Mouse (Mus musculus): Measurements from ENCODE around the gene Meis2.

The Meis2 gene

GRCm38 (mm10) chr2:116065570-116066005 lies at the start of gene Meis2:
Meis2 (minus strand) TSS chr2:116065839.
- DNase-seq (ENCODE audit: low read depth, low spot score), result peak; percentile 91

- no peak for DNase-seq (ENCODE audit: low read depth, low spot score)
Observed at GRCm38 (mm10) chr2:116106194-116106593, 40.6 kb upstream of the Meis2 start.

DNA sequence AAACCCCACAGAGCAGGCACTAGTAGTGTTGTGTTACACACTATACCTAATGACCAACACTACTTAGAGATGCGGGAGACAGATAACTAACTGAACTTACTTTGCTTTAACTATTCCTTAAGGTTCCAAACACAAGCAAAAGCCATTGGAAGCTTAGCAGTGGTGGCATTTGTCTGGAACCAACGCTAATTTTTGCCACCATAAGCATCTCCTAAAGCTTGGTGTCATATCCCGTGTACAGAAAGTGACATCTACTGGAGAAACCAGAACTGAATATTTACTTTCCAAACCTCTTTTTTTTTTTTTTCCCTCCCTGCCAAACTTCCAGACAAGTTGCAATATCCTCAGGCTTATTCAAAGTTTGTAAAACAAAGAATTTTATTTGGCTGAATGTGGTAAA lies 39.5 kb upstream of the Meis2 start:
- DNase-seq (ENCODE audit: low read depth, low spot score), result no peak

DNA sequence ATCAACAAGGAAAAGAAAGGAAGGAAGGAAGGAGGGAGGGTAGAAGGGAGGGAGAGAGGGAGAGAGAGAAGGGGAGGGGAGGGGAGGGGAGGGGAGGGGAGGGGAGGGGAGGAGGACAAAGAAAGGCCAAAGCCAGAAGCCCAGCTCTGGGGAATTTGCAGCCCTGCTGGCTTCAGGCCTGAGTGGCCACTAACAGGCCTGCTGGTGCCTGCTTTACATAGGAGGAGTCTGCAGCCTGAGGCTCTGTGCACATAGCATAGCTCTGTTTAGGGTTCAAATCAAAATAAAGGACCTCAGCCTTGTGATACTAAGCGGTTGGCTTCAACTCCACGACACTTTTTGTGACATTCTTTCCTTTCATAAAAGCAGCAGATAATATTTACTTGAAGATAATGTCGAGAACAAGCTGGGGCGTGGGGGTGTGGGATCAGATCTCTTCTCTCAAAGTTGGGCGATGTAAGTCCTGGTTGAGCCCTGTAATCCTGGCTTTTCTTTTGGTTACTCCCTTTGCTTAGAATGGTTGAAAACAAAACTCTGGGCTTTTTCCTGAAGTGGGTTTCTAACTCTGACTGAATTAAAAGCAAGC lies 37.9 kb upstream of the Meis2 start:
- no peak for DNase-seq (ENCODE audit: low read depth, low spot score)

DNA sequence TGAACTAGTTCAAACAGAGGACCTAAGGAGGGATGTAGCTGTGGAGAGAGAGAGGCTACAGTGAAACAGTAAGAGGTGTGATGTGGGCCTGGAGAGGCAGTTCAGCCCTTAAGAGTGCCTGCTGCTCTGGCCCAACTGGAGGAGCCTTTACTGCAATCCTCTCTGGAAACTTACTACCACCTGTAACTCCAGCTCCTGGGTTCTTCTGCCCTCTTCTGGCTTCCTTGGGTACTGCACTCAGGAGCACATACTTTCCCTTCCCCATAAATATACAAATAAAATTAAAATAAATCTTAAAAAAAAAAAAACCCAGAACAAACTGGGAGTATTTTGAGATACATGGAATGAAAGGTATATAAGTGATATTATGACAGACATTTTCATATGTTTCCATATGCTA lies 35.6 kb upstream of the Meis2 start:
- peak; percentile 71 for DNase-seq (ENCODE audit: low read depth, low spot score)

- DNase-seq (ENCODE audit: low read depth, low spot score), result no peak
Observed at GRCm38 (mm10) chr2:116080961-116081360, 15.3 kb upstream of the Meis2 start.

DNA sequence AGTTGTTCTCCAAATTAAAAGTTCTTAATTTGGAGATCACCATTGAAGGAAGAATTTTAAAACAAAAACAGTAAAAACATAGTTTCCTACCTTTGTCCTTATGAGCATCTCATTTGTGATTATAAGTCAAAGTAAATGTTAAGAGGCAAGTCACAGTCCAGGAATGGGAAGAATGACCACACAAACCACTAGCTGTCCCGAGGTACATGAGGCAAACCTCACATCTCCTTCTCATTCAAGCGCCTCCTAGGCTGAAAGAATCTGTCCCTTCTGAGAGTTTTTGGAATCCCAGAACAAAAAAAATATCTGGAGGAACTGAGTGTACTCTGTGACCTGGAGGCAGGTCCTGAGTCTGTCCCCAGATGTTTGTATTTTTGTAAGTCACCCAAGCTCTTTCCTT lies 13.2 kb upstream of the Meis2 start:
- DNase-seq (ENCODE audit: low read depth, low spot score), result no peak

- DNase-seq (ENCODE audit: low read depth, low spot score), result peak; percentile 24
Observed at GRCm38 (mm10) chr2:116077716-116078115, 12.1 kb upstream of the Meis2 start.

DNA sequence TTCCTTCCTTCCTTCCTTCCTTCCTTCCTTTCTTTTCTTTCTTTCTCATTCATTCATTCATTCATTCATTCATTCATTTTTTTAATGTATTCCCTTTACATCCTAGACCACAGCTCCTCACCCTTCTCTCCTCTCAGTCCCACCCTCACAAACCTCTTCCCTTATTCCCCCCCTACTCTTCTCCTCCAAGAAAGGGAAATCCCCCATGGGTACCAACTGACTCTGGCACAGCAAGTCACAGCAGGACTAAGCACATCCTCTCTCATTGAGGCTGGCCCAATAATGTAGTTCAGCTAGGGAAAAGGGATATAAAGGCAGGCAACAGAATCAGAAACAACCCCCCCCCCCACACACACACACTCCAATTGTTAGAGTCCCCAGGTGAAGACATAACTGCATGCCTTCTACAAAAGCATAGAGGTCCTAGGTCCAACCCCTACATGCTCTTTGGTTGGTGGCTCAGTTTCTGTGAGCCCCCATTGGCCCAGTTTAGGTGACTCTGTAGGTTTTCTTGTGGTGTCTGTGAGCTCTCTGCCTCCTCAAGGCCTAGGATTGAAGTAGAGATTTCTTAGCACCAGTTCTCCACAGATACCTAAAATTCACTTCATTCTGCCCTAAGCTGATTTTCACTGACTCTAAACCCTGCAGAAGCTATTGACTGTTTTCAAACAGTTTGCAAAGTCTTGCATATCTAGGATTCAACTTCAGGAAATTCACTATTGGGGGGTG lies 11.3 kb upstream of the Meis2 start:
- DNase-seq (ENCODE audit: low read depth, low spot score), result no peak

DNA sequence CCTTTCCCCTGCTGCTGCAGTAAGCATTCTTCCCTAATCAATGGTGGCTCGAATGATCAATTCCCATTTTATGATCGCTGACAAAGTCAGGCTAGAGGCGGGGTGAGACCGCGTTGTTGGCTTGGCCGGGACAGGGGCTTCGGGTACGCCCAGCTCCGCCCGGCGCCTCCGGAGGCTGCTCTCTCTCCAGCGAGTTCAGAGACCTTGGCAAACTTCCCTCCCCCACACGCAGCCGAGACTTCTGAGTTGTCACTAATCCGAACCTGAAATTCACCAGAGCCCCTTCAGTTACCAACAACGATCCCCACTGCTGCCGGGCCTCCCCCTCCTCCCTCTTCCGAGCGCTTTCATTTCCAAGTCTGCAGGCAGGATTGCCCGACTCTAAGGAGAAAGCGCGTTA lies 10.3 kb upstream of the Meis2 start:
- DNase-seq (ENCODE audit: low read depth, low spot score), result peak; percentile 50

GRCm38 (mm10) chr2:116075477-116075876 lies 9.8 kb upstream of the Meis2 start:
- peak; percentile 30 for DNase-seq (ENCODE audit: low read depth, low spot score)

DNA sequence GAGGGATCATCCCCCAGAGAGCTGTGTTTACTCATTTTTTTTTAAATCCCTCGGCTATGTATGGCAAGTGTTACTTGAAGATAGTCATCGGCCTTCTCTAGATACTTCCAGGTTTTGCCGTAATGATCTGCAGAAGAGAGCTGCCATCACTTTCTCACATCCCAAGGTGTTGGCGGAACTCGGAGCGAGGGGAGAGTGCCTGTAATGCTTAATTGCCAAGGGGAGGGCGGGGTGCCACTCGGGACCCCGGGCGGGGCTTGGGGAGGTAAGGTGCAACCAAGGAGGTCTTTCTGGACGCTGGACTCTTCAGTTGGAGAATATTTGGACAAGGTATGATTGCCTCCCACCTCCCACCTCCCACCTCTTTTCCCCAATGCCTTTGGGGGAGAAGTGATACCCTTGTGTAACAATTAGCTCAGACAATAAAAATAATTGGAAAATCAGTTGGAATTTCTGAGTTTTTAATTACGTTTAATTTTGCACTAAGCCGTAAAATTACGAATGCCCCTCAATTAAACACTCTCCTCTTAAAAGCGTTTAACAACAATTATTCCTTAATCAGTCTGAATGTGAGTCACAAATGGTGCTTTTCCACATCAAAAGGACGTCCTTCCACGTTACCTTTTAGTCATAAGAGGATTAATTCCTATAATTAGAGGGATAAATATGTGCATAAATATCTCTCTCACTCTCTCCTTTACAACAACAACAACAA lies 9.2 kb upstream of the Meis2 start:
- DNase-seq (ENCODE audit: low read depth, low spot score), result peak; percentile 16

DNA sequence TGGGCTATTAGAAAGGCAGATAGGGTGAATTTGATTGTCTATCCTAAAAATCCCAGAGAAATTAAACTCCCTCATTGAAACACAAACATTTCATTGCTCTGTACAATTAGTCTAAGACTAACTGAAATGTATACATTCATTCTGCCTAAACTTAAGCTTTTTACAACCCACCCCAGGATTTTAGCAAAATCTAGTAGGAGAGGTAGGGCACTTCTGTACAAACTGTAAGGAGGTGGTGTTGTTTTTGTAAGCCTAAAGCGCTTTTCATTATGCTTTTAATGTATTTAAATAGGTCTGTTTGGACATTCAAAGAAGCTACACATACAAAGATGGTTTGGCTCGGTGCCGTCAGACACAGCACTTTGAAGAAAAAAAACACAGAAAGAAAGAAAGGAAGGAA lies 8.4 kb upstream of the Meis2 start:
- no peak for DNase-seq (ENCODE audit: low read depth, low spot score)

DNA sequence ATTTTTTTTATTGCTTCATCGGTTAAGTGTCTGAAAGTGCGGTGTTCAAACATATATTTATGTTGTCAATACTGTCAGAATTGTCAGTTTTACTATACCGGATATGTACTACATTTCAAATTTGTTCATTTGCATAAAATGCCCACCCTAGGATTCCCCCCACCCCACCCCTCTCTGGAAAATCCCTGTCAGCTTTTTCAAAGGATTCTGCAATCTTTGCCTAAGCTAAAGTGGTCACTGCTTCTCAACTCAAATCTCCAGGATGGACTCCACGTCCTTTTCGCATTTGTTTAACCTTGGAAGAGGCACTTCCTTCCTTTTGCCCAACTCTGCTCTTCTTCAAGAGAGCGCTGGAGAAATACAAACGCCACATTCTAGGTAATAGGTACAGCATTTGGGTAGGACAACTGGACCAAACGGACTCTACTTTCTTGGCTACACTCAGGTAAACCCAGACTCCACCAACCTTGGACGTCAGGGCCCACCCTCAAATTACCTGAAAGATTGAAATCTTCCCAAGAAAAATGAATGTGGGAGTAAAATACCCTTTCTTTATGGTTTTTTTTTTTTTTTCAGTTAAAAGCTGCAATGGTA lies 7.8 kb upstream of the Meis2 start:
- no peak for DNase-seq (ENCODE audit: low read depth, low spot score)

DNA sequence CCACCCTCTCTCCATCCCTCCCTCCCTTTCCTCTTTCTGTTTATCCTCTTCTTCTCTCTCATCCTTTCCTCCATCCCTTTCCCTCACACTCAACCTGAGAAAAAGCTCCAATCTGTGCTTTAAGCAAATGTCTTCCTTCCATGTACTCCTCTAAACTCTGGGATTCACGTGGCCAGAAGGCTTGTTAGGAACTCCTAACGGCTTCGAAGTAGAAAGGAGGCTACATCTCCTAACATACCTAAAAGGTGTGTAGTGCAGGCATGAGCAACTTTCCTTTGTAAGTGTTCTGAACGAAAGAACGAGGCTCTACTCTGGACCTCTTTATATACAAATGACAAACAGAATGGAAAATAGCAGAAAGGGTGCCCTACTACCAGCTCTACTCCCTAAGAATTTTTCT lies 7.1 kb upstream of the Meis2 start:
- no peak for DNase-seq (ENCODE audit: low read depth, low spot score)

GRCm38 (mm10) chr2:116072321-116072640 lies 6.6 kb upstream of the Meis2 start:
- DNase-seq (ENCODE audit: low read depth, low spot score), result no peak

GRCm38 (mm10) chr2:116071571-116072320 lies 6.1 kb upstream of the Meis2 start:
- DNase-seq (ENCODE audit: low read depth, low spot score), result peak; percentile 64

DNA sequence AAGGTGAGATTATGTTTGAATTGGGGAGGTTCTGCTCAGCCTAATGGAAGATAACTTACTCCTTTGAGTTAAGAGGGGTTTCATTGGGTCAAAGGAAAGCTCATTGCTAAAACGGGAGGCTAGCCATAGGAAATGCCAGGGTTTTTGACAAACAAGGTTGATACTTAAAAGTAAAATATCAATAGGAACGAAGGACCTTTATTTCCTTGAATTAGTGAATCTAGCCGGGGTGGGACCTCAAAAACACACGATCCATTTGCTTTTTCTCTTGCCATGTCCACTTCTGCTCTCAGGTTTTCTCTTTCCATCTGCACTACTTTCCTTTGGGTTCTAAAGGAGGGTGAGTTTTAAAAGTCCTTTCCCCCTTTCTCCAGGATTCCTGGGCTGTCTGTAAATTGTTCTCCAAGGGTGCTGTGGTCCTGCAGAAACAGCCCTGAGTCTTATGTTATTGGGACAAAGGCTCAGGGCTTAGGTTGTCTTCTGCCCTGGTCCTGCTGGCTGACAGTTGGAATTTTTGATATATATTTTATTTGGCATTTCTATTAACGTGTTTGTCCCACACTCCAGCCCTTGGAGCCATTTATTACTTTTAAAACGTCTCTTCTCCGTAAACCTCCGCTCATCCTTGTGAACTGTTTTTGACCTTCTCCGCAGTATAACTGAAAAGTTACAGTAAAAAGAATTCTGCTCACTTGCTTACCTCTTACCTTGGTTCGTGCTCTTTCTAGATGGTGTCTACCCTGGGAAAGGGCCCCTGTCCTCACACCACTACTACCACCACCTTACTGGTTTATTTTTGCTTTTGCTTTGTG lies 5.2 kb upstream of the Meis2 start:
- DNase-seq (ENCODE audit: low read depth, low spot score), result no peak

DNA sequence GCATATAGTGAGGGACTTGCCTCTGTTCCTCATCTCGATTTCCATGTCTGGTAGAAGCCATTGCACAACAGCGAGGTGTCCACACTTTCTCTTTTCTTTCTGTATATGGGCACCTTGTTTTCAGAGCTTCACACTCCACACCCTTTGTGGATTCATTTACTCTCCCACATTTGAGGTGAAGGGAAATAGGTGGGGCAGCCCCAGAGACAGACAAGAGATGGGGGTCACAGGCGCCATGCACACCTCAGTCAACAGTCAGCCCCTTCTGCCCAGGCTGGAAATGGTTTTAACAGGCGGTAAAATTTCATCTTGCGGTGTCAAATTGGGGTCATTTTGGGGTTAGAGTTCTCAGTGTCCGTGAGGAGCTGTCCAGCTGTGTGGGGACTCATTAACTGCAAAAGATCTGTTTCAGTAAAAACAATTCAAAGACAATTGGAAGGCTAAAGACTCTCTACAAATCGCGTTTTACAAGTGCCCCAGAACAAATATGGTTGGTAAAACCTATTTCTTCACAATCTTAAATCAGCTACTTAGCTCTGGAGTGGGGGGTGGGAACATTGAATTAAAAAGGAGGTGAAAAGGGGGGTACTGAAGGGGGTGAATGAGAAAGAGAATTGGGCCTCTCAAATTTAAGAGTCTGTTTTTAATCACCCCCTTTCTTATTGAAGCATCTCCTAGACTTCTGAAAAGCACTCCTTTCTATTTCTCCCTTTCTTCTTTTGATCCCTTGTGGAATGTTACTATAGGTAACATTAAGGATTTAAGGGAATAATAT lies 4.0 kb upstream of the Meis2 start:
- DNase-seq (ENCODE audit: low read depth, low spot score), result no peak

- DNase-seq (ENCODE audit: low read depth, low spot score), result no peak
Observed at GRCm38 (mm10) chr2:116068901-116069300, 3.3 kb upstream of the Meis2 start.

Measured in ZHBTc4 (cell line).